Mouse (Mus musculus) CD8-positive naive resting alpha-beta T cell, adult 57 days (primary cell): ENCODE results near the gene Klf14. TPM values are rescaled to one million over a fixed set of nuclear protein-coding genes. Genes with fewer than 3 reads are reported as not detected.

Experiments
- total RNA-seq: library from RNA; stranded (reverse); gene quantifications from one replicate; pipeline ENCODE4 v1.2.4, GENCODE M21; 2023

Gene Klf14
- not detected for total RNA-seq

GRCm38 (mm10) chr6:30958736-30959540, at the start of gene Klf14:
Gene Klf14, minus strand, starts transcription at chr6:30959078.

GRCm38 (mm10) chr6:30915473-30915872, 43.4 kb downstream of the Klf14 start, which contains the start of gene Tsga13:
Gene Tsga13, minus strand, starts transcription at chr6:30915573.

Other genes with a start within 250 kb of the Klf14 start
- gene Mest, start 235.5 kb downstream of the Klf14 start, total RNA-seq = not detected
- gene Copg2, start 62.3 kb downstream of the Klf14 start, total RNA-seq = 20.1 TPM
- gene Tsga13, start 43.5 kb downstream of the Klf14 start, total RNA-seq = 0.61 TPM